Mouse (Mus musculus): ENCODE measurements at regions not wholly inside any gene's neighbourhood (a gene's known extent, or its start where the extent isn't known, plus 50 kb on each side); places are given as distances from the start of the nearest gene placed in this dataset.

GRCm38 (mm10) chr11:89175511-89175910 lies 101.9 kb downstream of the Gm525 start:
- Histone ChIP-seq H3K27me3 (ENCODE audit: control insufficient read depth, insufficient read depth, low read length) (no peaks in the 10 kb centered on the region), H3K9me3 (ENCODE audit: control insufficient read depth, low read length) (no peaks in the 10 kb centered on the region), H3K4me2 (ENCODE audit: low read length) (peak overlapping the region; percentile 32), H3K4me3 (replicated peaks; ENCODE audit: low read depth, low read length) (no peak overlapping the region), H3K9ac (replicated peaks; ENCODE audit: low read length) (no peak overlapping the region; the same call in 1 of the 2 replicates), H3K27ac (replicated peaks; ENCODE audit: low read depth, low read length) (no peak overlapping the region), H3K4me1 (ENCODE audit: control insufficient read depth, insufficient read depth, low read length) (no peaks in the 10 kb centered on the region), H3K36me3 (ENCODE audit: control insufficient read depth, insufficient read depth, low read length) (no peaks in the 10 kb centered on the region)
- DNase-seq = no peak
- no peak for ATAC-seq (ENCODE audit: low FRiP score, low TSS enrichment)
- WGBS = 11% methylated on average over 9 of the region's 9 CpGs

GRCm38 (mm10) chr11:89174967-89175366 lies 101.3 kb downstream of the Gm525 start:
- H3K9me3 ChIP-seq (ENCODE audit: control insufficient read depth, low read length) = no peaks in the 10 kb centered on the region
- no peak overlapping the region for H3K4me3 ChIP-seq (replicated peaks; ENCODE audit: low read depth, low read length)
- no peak for ATAC-seq (ENCODE audit: low FRiP score, low TSS enrichment)
- WGBS = 37% methylated on average over 6 of the region's 6 CpGs
- H3K4me2 ChIP-seq (ENCODE audit: low read length) = no peak overlapping the region
- H3K36me3 ChIP-seq (ENCODE audit: control insufficient read depth, insufficient read depth, low read length) = no peaks in the 10 kb centered on the region
- H3K27ac ChIP-seq (replicated peaks; ENCODE audit: low read depth, low read length) = no peak overlapping the region
- H3K4me1 ChIP-seq (ENCODE audit: control insufficient read depth, insufficient read depth, low read length) = no peaks in the 10 kb centered on the region
- H3K9ac ChIP-seq (replicated peaks; ENCODE audit: low read length) = no peak overlapping the region
- no peaks in the 10 kb centered on the region for H3K27me3 ChIP-seq (ENCODE audit: control insufficient read depth, insufficient read depth, low read length)
- no peak for DNase-seq

- H3K4me2 ChIP-seq (ENCODE audit: low read length) = no peak overlapping the region
- H3K27me3 ChIP-seq (ENCODE audit: control insufficient read depth, insufficient read depth, low read length) = no peaks in the 10 kb centered on the region
- H3K27ac ChIP-seq (replicated peaks; ENCODE audit: low read depth, low read length) = no peak overlapping the region
- no peak overlapping the region for H3K9ac ChIP-seq (replicated peaks; ENCODE audit: low read length)
- 13% methylated on average over 6 of the region's 6 CpGs for WGBS
- H3K4me3 ChIP-seq (replicated peaks; ENCODE audit: low read depth, low read length) = no peak overlapping the region
- DNase-seq (peak; percentile 96), ATAC-seq (ENCODE audit: low FRiP score, low TSS enrichment) (peak; percentile 27; the same call in 1 of the 2 replicates)
- H3K4me1 ChIP-seq (ENCODE audit: control insufficient read depth, insufficient read depth, low read length) = no peaks in the 10 kb centered on the region
- H3K36me3 ChIP-seq (ENCODE audit: control insufficient read depth, insufficient read depth, low read length) = no peaks in the 10 kb centered on the region
- no peaks in the 10 kb centered on the region for H3K9me3 ChIP-seq (ENCODE audit: control insufficient read depth, low read length)
Measured at GRCm38 (mm10) chr11:89165278-89165677, 91.6 kb downstream of the Gm525 start.

GRCm38 (mm10) chr11:89153466-89154406 lies 80.1 kb downstream of the Gm525 start:
- H3K4me2 ChIP-seq (ENCODE audit: low read length) = no peak overlapping the region
- H3K4me3 ChIP-seq (replicated peaks; ENCODE audit: low read depth, low read length) = no peak overlapping the region
- no peak overlapping the region for H3K27ac ChIP-seq (replicated peaks; ENCODE audit: low read depth, low read length)
- H3K27me3 ChIP-seq (ENCODE audit: control insufficient read depth, insufficient read depth, low read length) = no peaks in the 10 kb centered on the region
- H3K9ac ChIP-seq (replicated peaks; ENCODE audit: low read length) = no peak overlapping the region
- no peaks in the 10 kb centered on the region for H3K36me3 ChIP-seq (ENCODE audit: control insufficient read depth, insufficient read depth, low read length)
- WGBS = 83% methylated on average over 13 of the region's 13 CpGs
- no peaks in the 10 kb centered on the region for H3K9me3 ChIP-seq (ENCODE audit: control insufficient read depth, low read length)
- DNase-seq = no peak
- H3K4me1 ChIP-seq (ENCODE audit: control insufficient read depth, insufficient read depth, low read length) = no peaks in the 10 kb centered on the region
- ATAC-seq (ENCODE audit: low FRiP score, low TSS enrichment) = no peak

GRCm38 (mm10) chr11:89147990-89148389 lies 74.3 kb downstream of the Gm525 start:
- Histone ChIP-seq H3K27ac (replicated peaks; ENCODE audit: low read depth, low read length) (no peak overlapping the region), H3K27me3 (ENCODE audit: control insufficient read depth, insufficient read depth, low read length) (no peaks in the 10 kb centered on the region), H3K9ac (replicated peaks; ENCODE audit: low read length) (no peak overlapping the region), H3K36me3 (ENCODE audit: control insufficient read depth, insufficient read depth, low read length) (no peaks in the 10 kb centered on the region), H3K9me3 (ENCODE audit: control insufficient read depth, low read length) (no peaks in the 10 kb centered on the region), H3K4me1 (ENCODE audit: control insufficient read depth, insufficient read depth, low read length) (no peaks in the 10 kb centered on the region), H3K4me2 (ENCODE audit: low read length) (no peak overlapping the region), H3K4me3 (replicated peaks; ENCODE audit: low read depth, low read length) (no peak overlapping the region)
- WGBS = 93% methylated on average over 8 of the region's 8 CpGs
- DNase-seq (no peak), ATAC-seq (ENCODE audit: low FRiP score, low TSS enrichment) (no peak)

GRCm38 (mm10) chr11:89145281-89145945 lies 71.8 kb downstream of the Gm525 start:
- H3K27me3 ChIP-seq (ENCODE audit: control insufficient read depth, insufficient read depth, low read length) = no peaks in the 10 kb centered on the region
- DNase-seq (no peak), ATAC-seq (ENCODE audit: low FRiP score, low TSS enrichment) (no peak)
- H3K36me3 ChIP-seq (ENCODE audit: control insufficient read depth, insufficient read depth, low read length) = no peaks in the 10 kb centered on the region
- H3K4me1 ChIP-seq (ENCODE audit: control insufficient read depth, insufficient read depth, low read length) = no peaks in the 10 kb centered on the region
- WGBS = 77% methylated on average over 19 of the region's 19 CpGs
- H3K27ac ChIP-seq (replicated peaks; ENCODE audit: low read depth, low read length) = no peak overlapping the region
- no peak overlapping the region for H3K4me3 ChIP-seq (replicated peaks; ENCODE audit: low read depth, low read length)
- no peaks in the 10 kb centered on the region for H3K9me3 ChIP-seq (ENCODE audit: control insufficient read depth, low read length)
- no peak overlapping the region for H3K9ac ChIP-seq (replicated peaks; ENCODE audit: low read length)
- H3K4me2 ChIP-seq (ENCODE audit: low read length) = no peak overlapping the region

GRCm38 (mm10) chr11:89142527-89143154 lies 69.0 kb downstream of the Gm525 start:
- 22% methylated on average over 9 of the region's 9 CpGs for WGBS
- Histone ChIP-seq H3K36me3 (ENCODE audit: control insufficient read depth, insufficient read depth, low read length) (no peaks in the 10 kb centered on the region), H3K4me3 (replicated peaks; ENCODE audit: low read depth, low read length) (no peak overlapping the region), H3K27ac (replicated peaks; ENCODE audit: low read depth, low read length) (no peak overlapping the region), H3K27me3 (ENCODE audit: control insufficient read depth, insufficient read depth, low read length) (no peaks in the 10 kb centered on the region), H3K4me2 (ENCODE audit: low read length) (no peak overlapping the region), H3K4me1 (ENCODE audit: control insufficient read depth, insufficient read depth, low read length) (no peaks in the 10 kb centered on the region), H3K9ac (replicated peaks; ENCODE audit: low read length) (no peak overlapping the region), H3K9me3 (ENCODE audit: control insufficient read depth, low read length) (no peaks in the 10 kb centered on the region)
- ATAC-seq (ENCODE audit: low FRiP score, low TSS enrichment) (no peak; the same call in 1 of the 2 replicates), DNase-seq (peak; percentile 52)
